Mouse (Mus musculus) fibroblast of lung, adult 2 months (primary cell): ENCODE measurements at regions not wholly inside any gene's neighbourhood (a gene's known extent, or its start where the extent isn't known, plus 50 kb on each side); places are given as distances from the start of the nearest gene placed in this dataset.

Experiments used
- DNase-seq: peaks from one replicate; pipeline ENCODE4 v3.0.0-alpha.2; 2011; ENCODE audit warnings: low read depth

GRCm38 (mm10) chr12:14088960-14089359, 62.9 kb downstream of the Fam84a start:
- no peak for DNase-seq

GRCm38 (mm10) chr12:14082771-14083170, 69.1 kb downstream of the Fam84a start:
- no peak for DNase-seq

- no peak for DNase-seq
Observed at GRCm38 (mm10) chr12:14079892-14080291, 72.0 kb downstream of the Fam84a start.

GRCm38 (mm10) chr12:14069049-14069448, 82.8 kb downstream of the Fam84a start:
- DNase-seq: peak; percentile 70

GRCm38 (mm10) chr12:14065401-14065800, 86.5 kb downstream of the Fam84a start:
- no peak for DNase-seq

GRCm38 (mm10) chr12:14063276-14063675, 88.6 kb downstream of the Fam84a start:
- DNase-seq: no peak

- peak; percentile 20 for DNase-seq
Observed at GRCm38 (mm10) chr12:14056116-14056515, 95.7 kb downstream of the Fam84a start.

GRCm38 (mm10) chr12:14032363-14032762, 119.5 kb downstream of the Fam84a start:
- DNase-seq: no peak

- DNase-seq: peak; percentile 8
Observed at GRCm38 (mm10) chr12:14015271-14015670, 136.6 kb downstream of the Fam84a start.

- DNase-seq: no peak
Observed at GRCm38 (mm10) chr12:14005991-14006390, 145.9 kb downstream of the Fam84a start.

- DNase-seq: no peak
Observed at GRCm38 (mm10) chr12:14001672-14002071, 150.2 kb downstream of the Fam84a start.

GRCm38 (mm10) chr12:13984396-13984776, 167.5 kb downstream of the Fam84a start:
- DNase-seq: no peak

GRCm38 (mm10) chr12:13983631-13984395, 168.0 kb downstream of the Fam84a start:
- DNase-seq: no peak

- DNase-seq: no peak
Observed at GRCm38 (mm10) chr12:13964537-13964936, 187.3 kb downstream of the Fam84a start.

- DNase-seq: no peak
Observed at GRCm38 (mm10) chr12:13939494-13939893, 212.4 kb downstream of the Fam84a start.

- no peak for DNase-seq
Observed at GRCm38 (mm10) chr12:13921066-13921465, 230.8 kb downstream of the Fam84a start.

GRCm38 (mm10) chr12:13883317-13883716, 268.5 kb downstream of the Fam84a start:
- DNase-seq: no peak

- no peak for DNase-seq
Observed at GRCm38 (mm10) chr12:13869161-13869560, 282.7 kb downstream of the Fam84a start.

- no peak for DNase-seq
Observed at GRCm38 (mm10) chr12:13861226-13861625, 290.6 kb downstream of the Fam84a start.

GRCm38 (mm10) chr12:13844532-13845485, 307.0 kb downstream of the Fam84a start:
- no peak for DNase-seq

- DNase-seq: no peak
Observed at GRCm38 (mm10) chr12:13843423-13844080, 308.3 kb downstream of the Fam84a start.

- no peak for DNase-seq
Observed at GRCm38 (mm10) chr12:13841238-13841637, 310.6 kb downstream of the Fam84a start.
